Mouse (Mus musculus) lung, embryonic 14.5 days (tissue): Measurements from ENCODE around the gene Cabcoco1. TPM values are rescaled to one million over a fixed set of nuclear protein-coding genes. Genes with fewer than 3 reads are reported as not detected.

Experiments used
- ATAC-seq: fragments of 200-750 bp; cut with Nextera tagmentation; 2 replicates; pipeline ENCODE4 v1.8.0; 2017; ENCODE audit warnings: mild to moderate bottlenecking, moderate TSS enrichment, moderate library complexity; ENCODE audit not compliant: insufficient read depth
- DNase-seq: peaks from one replicate; pipeline ENCODE4 v3.0.0-alpha.2; 2015
- H3K27ac ChIP-seq: fragments of 300-500 bp; sonication (generic); 2 replicates; pipeline ENCODE4 v1.5.1; 2014; ENCODE audit warnings: low read depth, mild to moderate bottlenecking, moderate library complexity
- H3K27me3 ChIP-seq: fragments of 300-500 bp; sonication (generic); 2 replicates; pipeline ENCODE4 v1.6.1; 2014; ENCODE audit warnings: low read length, control low read depth; ENCODE audit not compliant: insufficient read depth
- H3K36me3 ChIP-seq: fragments of 300-500 bp; sonication (generic); 2 replicates; pipeline ENCODE4 v1.6.1; 2014; ENCODE audit warnings: control low read depth; ENCODE audit not compliant: insufficient read depth
- H3K4me1 ChIP-seq: fragments of 300-500 bp; sonication (generic); 2 replicates; pipeline ENCODE4 v1.6.1; 2014; ENCODE audit warnings: antibody characterized with exemption, control low read depth; ENCODE audit not compliant: insufficient read depth
- H3K4me2 ChIP-seq: fragments of 300-500 bp; sonication (generic); 2 replicates; pipeline ENCODE4 v1.6.1; 2014; ENCODE audit warnings: mild to moderate bottlenecking
- H3K4me3 ChIP-seq: fragments of 300-500 bp; sonication (generic); 2 replicates; pipeline ENCODE4 v1.5.1; 2014; ENCODE audit warnings: low read depth, low read length
- H3K9ac ChIP-seq: fragments of 300-500 bp; sonication (generic); 2 replicates; pipeline ENCODE4 v1.6.1; 2014
- H3K9me3 ChIP-seq: fragments of 300-500 bp; sonication (generic); 2 replicates; pipeline ENCODE4 v1.6.1; 2016; ENCODE audit warnings: low read depth, low read length, control low read depth
- CTCF ChIP-seq: IDR thresholded peaks from 2 replicates; pipeline ENCODE4 v1.5.1; 2016; ENCODE audit warnings: antibody characterized with exemption, low read depth
- WGBS: fragments of 180-500 bp; shearing (Covaris S2); extraction: QIAGEN DNeasy Blood & Tissue Kit; methylation state at CpG from one replicate; pipeline ENCODE4 v1.1.7; 2014; 5-methylcytosine and 5-hydroxymethylcytosine counted together
- polyA plus RNA-seq: library from polyadenylated mRNA; unstranded; fragments of >200 nt; fragmentation: Nextera tagmentation; extraction: Ambion mirVana; gene quantifications from 2 replicates; pipeline ENCODE4 v1.2.1, GENCODE M21; 2014

The Cabcoco1 gene
- 2.4 and 3.0 TPM in 2 replicates for polyA plus RNA-seq

GRCm38 (mm10) chr10:68541139-68541942 is at the start of gene Cabcoco1:
TSS of gene Cabcoco1 (minus strand) at chr10:68541896.
- peak; percentile 42 for ATAC-seq
- no peak for TF ChIP-seq CTCF
- H3K27ac ChIP-seq, result peak within 1 kb of the TSS; percentile 61; the same call in 1 of the 2 replicates
- peak; percentile 80 for DNase-seq
- no peaks in the 10 kb centered on the region for H3K9me3 ChIP-seq
- peak within 1 kb of the TSS; percentile 48; the same call in 1 of the 2 replicates for H3K9ac ChIP-seq
- H3K36me3 ChIP-seq, result no peaks in the 10 kb centered on the region
- peaks cover 17% of the 10 kb centered on the region; the same call in 1 of the 2 replicates for H3K4me1 ChIP-seq
- H3K4me2 ChIP-seq, result peak within 1 kb of the TSS; percentile 64
- 7% methylated on average over 17 of the region's 17 CpGs for WGBS
- H3K4me3 ChIP-seq, result peak within 1 kb of the TSS; percentile 29
- no peaks in the 10 kb centered on the region for H3K27me3 ChIP-seq

GRCm38 (mm10) chr10:68589530-68590252 is 48.0 kb upstream of the Cabcoco1 start:
- ATAC-seq (no peak), DNase-seq (peak; percentile 70)
- H3K4me2 ChIP-seq, result no peak overlapping the region
- no peak overlapping the region for H3K9ac ChIP-seq
- no peak overlapping the region for H3K4me3 ChIP-seq
- no peaks in the 10 kb centered on the region for H3K9me3 ChIP-seq
- no peaks in the 10 kb centered on the region for H3K27me3 ChIP-seq
- no peak overlapping the region for H3K27ac ChIP-seq
- no peak for TF ChIP-seq CTCF
- no peaks in the 10 kb centered on the region for H3K4me1 ChIP-seq
- H3K36me3 ChIP-seq, result no peaks in the 10 kb centered on the region
- 53% methylated on average over 11 of the region's 11 CpGs for WGBS

- TF ChIP-seq CTCF, result no peak
- no peak overlapping the region for H3K4me3 ChIP-seq
- H3K9me3 ChIP-seq, result no peaks in the 10 kb centered on the region
- no peaks in the 10 kb centered on the region for H3K36me3 ChIP-seq
- H3K4me2 ChIP-seq, result no peak overlapping the region
- no peaks in the 10 kb centered on the region for H3K27me3 ChIP-seq
- 81% methylated on average over 4 of the region's 4 CpGs for WGBS
- H3K4me1 ChIP-seq, result no peaks in the 10 kb centered on the region
- H3K9ac ChIP-seq, result no peak overlapping the region
- ATAC-seq, result no peak
- no peak for DNase-seq
- H3K27ac ChIP-seq, result no peak overlapping the region
Observed at GRCm38 (mm10) chr10:68587416-68588040, 45.8 kb upstream of the Cabcoco1 start.

- ATAC-seq (no peak), DNase-seq (peak; percentile 66)
- H3K27ac ChIP-seq, result no peak overlapping the region
- peak overlapping the region; percentile 41 for H3K4me2 ChIP-seq
- 54% methylated on average over 9 of the region's 9 CpGs for WGBS
- no peaks in the 10 kb centered on the region for H3K9me3 ChIP-seq
- no peak overlapping the region for H3K9ac ChIP-seq
- H3K36me3 ChIP-seq, result no peaks in the 10 kb centered on the region
- no peak overlapping the region for H3K4me3 ChIP-seq
- H3K4me1 ChIP-seq, result 0 out of 2 replicates have a peak, but pooled peaks cover 4% of the 10 kb centered on the region
- no peak for TF ChIP-seq CTCF
- no peaks in the 10 kb centered on the region for H3K27me3 ChIP-seq
Observed at GRCm38 (mm10) chr10:68577321-68577720, 35.6 kb upstream of the Cabcoco1 start.

- DNase-seq (peak; percentile 15), ATAC-seq (no peak)
- no peaks in the 10 kb centered on the region for H3K4me1 ChIP-seq
- no peak for TF ChIP-seq CTCF
- no peak overlapping the region for H3K27ac ChIP-seq
- H3K9ac ChIP-seq, result no peak overlapping the region
- H3K36me3 ChIP-seq, result no peaks in the 10 kb centered on the region
- H3K27me3 ChIP-seq, result no peaks in the 10 kb centered on the region
- H3K4me3 ChIP-seq, result no peak overlapping the region
- no peaks in the 10 kb centered on the region for H3K9me3 ChIP-seq
- no peak overlapping the region for H3K4me2 ChIP-seq
Observed at GRCm38 (mm10) chr10:68568172-68568571, 26.5 kb upstream of the Cabcoco1 start.

GRCm38 (mm10) chr10:68562344-68562743 is 20.6 kb upstream of the Cabcoco1 start:
- H3K4me2 ChIP-seq, result no peak overlapping the region
- DNase-seq (no peak), ATAC-seq (no peak)
- no peaks in the 10 kb centered on the region for H3K36me3 ChIP-seq
- 0 out of 2 replicates have a peak, but pooled peaks cover 6% of the 10 kb centered on the region for H3K4me1 ChIP-seq
- WGBS, result 89% methylated on average over 5 of the region's 5 CpGs
- H3K9ac ChIP-seq, result no peak overlapping the region
- no peak overlapping the region for H3K27ac ChIP-seq
- H3K4me3 ChIP-seq, result no peak overlapping the region
- TF ChIP-seq CTCF, result no peak
- H3K9me3 ChIP-seq, result no peaks in the 10 kb centered on the region
- H3K27me3 ChIP-seq, result no peaks in the 10 kb centered on the region

GRCm38 (mm10) chr10:68558828-68559219 is 17.1 kb upstream of the Cabcoco1 start:
- Histone ChIP-seq H3K27ac (peak overlapping the region; percentile 56), H3K27me3 (no peaks in the 10 kb centered on the region), H3K9me3 (no peaks in the 10 kb centered on the region), H3K4me2 (no peak overlapping the region), H3K9ac (no peak overlapping the region), H3K36me3 (no peaks in the 10 kb centered on the region), H3K4me1 (0 out of 2 replicates have a peak, but pooled peaks cover 6% of the 10 kb centered on the region), H3K4me3 (no peak overlapping the region)
- 51% methylated on average over 4 of the region's 4 CpGs for WGBS
- TF ChIP-seq CTCF, result no peak
- DNase-seq (peak; percentile 19), ATAC-seq (no peak)
